Mouse (Mus musculus): ENCODE results near the gene Nepro.

- TF ChIP-seq POLR2A (IDR thresholded peaks at IDR 0.05; ENCODE audit: control insufficient read depth, low read depth, low read length) (no peak), CTCF (IDR thresholded peaks at IDR 0.05; ENCODE audit: control insufficient read depth, insufficient read depth, insufficient replicate concordance, low read depth, low read length) (no peak)
These were observed 21.8 kb upstream of the Nepro start for GRCm38 (mm10) chr16:44702272-44702671.

Data from testis, adult 2 months (tissue).